9 mouse cellular contexts compared by ENCODE assay signal in genomic region chr4:43875919-43876411, GRCm38 (mm10). TPM values are rescaled to one million over a fixed set of nuclear protein-coding genes. Genes with fewer than 3 reads are reported as not detected.
A peak's percentile ranks its signal among the peaks of the same experiment; 100 is the strongest.
DNase-seq lines count a peak whose midpoint lies in the region; ATAC-seq and TF ChIP-seq lines count a peak whose summit lies in the region.
"Had no signal": no experiment of that assay in that cellular context is flagged by ENCODE, and none has a peak within 500 bp of the region (broad histone marks: within the 10 kb centered on the region; RNA-seq: fewer than 3 reads in every experiment).

No protein-coding gene starts in this region.

- peak overlapping the region; percentile 96 for H3K4me2 ChIP-seq in heart, postnatal 0 days (ENCODE audit: low read depth, low read length)
- peak overlapping the region; percentile 89 for H3K4me2 ChIP-seq in midbrain, embryonic 13.5 days (replicated peaks)

- H3K27me3 ChIP-seq in G1E (ENCODE audit: insufficient read depth, low read length), result peaks cover 33% of the 10 kb centered on the region
- H3K27me3 ChIP-seq in embryonic facial prominence, embryonic 10.5 days (replicated peaks; ENCODE audit: low read depth, poor library complexity, severe bottlenecking), result no peaks in the 10 kb centered on the region
- no peaks in the 10 kb centered on the region for H3K27me3 ChIP-seq in heart, postnatal 0 days (ENCODE audit: control insufficient read depth, insufficient read depth, low read length)
- H3K27me3 ChIP-seq in midbrain, embryonic 13.5 days, result no peaks in the 10 kb centered on the region

- peaks cover 9% of the 10 kb centered on the region; the same call in 1 of the 2 replicates for H3K4me1 ChIP-seq in G1E (ENCODE audit: insufficient read depth, low read depth, low read length)
- H3K4me1 ChIP-seq in embryonic facial prominence, embryonic 10.5 days, result peaks cover 47% of the 10 kb centered on the region
- no peaks in the 10 kb centered on the region; the same call in 1 of the 2 replicates for H3K4me1 ChIP-seq in heart, postnatal 0 days (ENCODE audit: control insufficient read depth, insufficient read depth)
- peaks cover 37% of the 10 kb centered on the region for H3K4me1 ChIP-seq in midbrain, embryonic 13.5 days (replicated peaks)

- DNase-seq in frontal cortex, postnatal 10 days (ENCODE audit: low spot score in 2 of 2), result no peak
- no peak for DNase-seq in G1E (ENCODE audit: low spot score)
- no peak for DNase-seq in embryonic facial prominence, embryonic 10.5 days (ENCODE audit: low spot score)
- DNase-seq in heart, postnatal 0 days (ENCODE audit: low spot score), result no peak
- peak; percentile 13 for DNase-seq in left cerebral cortex, postnatal 4 days
- no peak for DNase-seq in ovary, adult 18-20 months (ENCODE audit: low spot score)

- peak; percentile 30; the same call in 1 of the 2 replicates for ATAC-seq in frontal cortex, adult (ENCODE audit: low TSS enrichment)
- no peak for ATAC-seq in G1E (ENCODE audit: extremely low read depth, insufficient number of reproducible peaks, low FRiP score, poor library complexity, severe bottlenecking)
- ATAC-seq in heart, postnatal 0 days (ENCODE audit: insufficient read depth, low read depth), result peak; percentile 55
- peak; percentile 69 for ATAC-seq in midbrain, embryonic 13.5 days

- no peaks in the 10 kb centered on the region for H3K36me3 ChIP-seq in G1E (replicated peaks)
- H3K36me3 ChIP-seq in embryonic facial prominence, embryonic 10.5 days (replicated peaks), result no peaks in the 10 kb centered on the region; the same call in 1 of the 2 replicates
- no peaks in the 10 kb centered on the region for H3K36me3 ChIP-seq in heart, postnatal 0 days (replicated peaks; ENCODE audit: control insufficient read depth, insufficient read depth, low read length)
- H3K36me3 ChIP-seq in midbrain, embryonic 13.5 days, result no peaks in the 10 kb centered on the region

- intact Hi-C loops in left cerebral cortex, postnatal 4 days (cut with DNase I), result no loop called here

- H3K9ac ChIP-seq in heart, postnatal 0 days (replicated peaks; ENCODE audit: low read depth, low read length), result peak overlapping the region; percentile 67
- H3K9ac ChIP-seq in midbrain, embryonic 13.5 days (replicated peaks), result peak overlapping the region; percentile 84

- 0% methylated on average over 20 of the region's 20 CpGs for WGBS in embryonic facial prominence, embryonic 10.5 days
- WGBS in heart, postnatal 0 days, result under 1% methylated on average over 20 of the region's 20 CpGs
- under 1% methylated on average over 20 of the region's 20 CpGs for WGBS in midbrain, embryonic 13.5 days

- no peak for TF ChIP-seq CTCF in G1E (IDR thresholded peaks at IDR 0.05; ENCODE audit: low read depth, low read length)
- TF ChIP-seq CTCF in heart, postnatal 0 days (IDR thresholded peaks at IDR 0.05; ENCODE audit: low read depth), result no peak

- H3K4me3 ChIP-seq in G1E (ENCODE audit: low read depth, low read length), result peak overlapping the region; percentile 68
- peak overlapping the region; percentile 79 for H3K4me3 ChIP-seq in embryonic facial prominence, embryonic 10.5 days
- peak overlapping the region; percentile 82 for H3K4me3 ChIP-seq in heart, postnatal 0 days (ENCODE audit: low read depth, low read length)
- peak overlapping the region; percentile 82 for H3K4me3 ChIP-seq in midbrain, embryonic 13.5 days (replicated peaks)

- peaks cover 2% of the 10 kb centered on the region; the same call in 1 of the 2 replicates for H3K9me3 ChIP-seq in G1E (replicated peaks)
- H3K9me3 ChIP-seq in embryonic facial prominence, embryonic 10.5 days, result no peaks in the 10 kb centered on the region
- H3K9me3 ChIP-seq in heart, postnatal 0 days (replicated peaks; ENCODE audit: control insufficient read depth, low read length), result no peaks in the 10 kb centered on the region
- no peaks in the 10 kb centered on the region for H3K9me3 ChIP-seq in midbrain, embryonic 13.5 days

- H3K27ac ChIP-seq in embryonic facial prominence, embryonic 10.5 days (replicated peaks), result peak overlapping the region; percentile 97
- H3K27ac ChIP-seq in heart, postnatal 0 days (ENCODE audit: low read depth), result peak overlapping the region; percentile 54
- H3K27ac ChIP-seq in midbrain, embryonic 13.5 days, result peak overlapping the region; percentile 82

- TF ChIP-seq EP300 in heart, postnatal 0 days (IDR thresholded peaks at IDR 0.05; ENCODE audit: low read depth), result no peak

RNA-seq across cellular contexts. Expression of gene Reck, which starts 0.6 kb away (rescaled TPM):
- total RNA-seq in G1E (2014; fragmentation: Nextera tagmentation) (not detected in 2 replicates), G1E (2017) (0.06 and 0.71 TPM in 2 replicates)
- polyA plus RNA-seq in G1E (2012), result 0.02 TPM in 1 of 2 replicates, not detected in the other
- 17.4 and 19.3 TPM in 2 replicates for polyA plus RNA-seq in embryonic facial prominence, embryonic 10.5 days (2016; fragmentation: Nextera tagmentation; extraction: Ambion mirVana)
- 5.6 TPM in 2 replicates for total RNA-seq in heart, postnatal 0 days (2014; rRNA removed; ENCODE audit: low replicate concordance)
- polyA plus RNA-seq in heart, postnatal 0 days (2015; fragmentation: Nextera tagmentation; extraction: Ambion mirVana), result 4.0 and 4.1 TPM in 2 replicates
- 1 to 10 TPM; 6.8 to 7.6 TPM for total RNA-seq in left cerebral cortex, postnatal 4 days (2021)
- 6.0 TPM in 2 replicates for polyA plus RNA-seq in midbrain, embryonic 13.5 days (2015; fragmentation: Nextera tagmentation; extraction: Ambion mirVana)

RNA-seq across cellular contexts. Expression of gene Olfr155, which starts 24.6 kb away (rescaled TPM):
- total RNA-seq in G1E (2014; fragmentation: Nextera tagmentation) (not detected in 2 replicates), G1E (2017) (0.16 TPM in 1 of 2 replicates, not detected in the other)
- polyA plus RNA-seq in G1E (2012), result not detected in 2 replicates
- polyA plus RNA-seq in embryonic facial prominence, embryonic 10.5 days (2016; fragmentation: Nextera tagmentation; extraction: Ambion mirVana), result not detected in 2 replicates
- total RNA-seq in heart, postnatal 0 days (2014; rRNA removed; ENCODE audit: low replicate concordance), result not detected in 2 replicates
- polyA plus RNA-seq in heart, postnatal 0 days (2015; fragmentation: Nextera tagmentation; extraction: Ambion mirVana), result not detected in 2 replicates
- not detected for total RNA-seq in left cerebral cortex, postnatal 4 days (2021)
- polyA plus RNA-seq in midbrain, embryonic 13.5 days (2015; fragmentation: Nextera tagmentation; extraction: Ambion mirVana), result not detected in 2 replicates
- total RNA-seq: layer of hippocampus, postnatal 10 days had no signal

RNA-seq across cellular contexts. Expression of gene Olfr157, which starts 36.0 kb away (rescaled TPM):
- total RNA-seq in G1E (2014; fragmentation: Nextera tagmentation), result not detected in 2 replicates
- total RNA-seq in G1E (2017), result 0.06 and 0.11 TPM in 2 replicates
- not detected in 2 replicates for polyA plus RNA-seq in G1E (2012)
- not detected in 2 replicates for polyA plus RNA-seq in embryonic facial prominence, embryonic 10.5 days (2016; fragmentation: Nextera tagmentation; extraction: Ambion mirVana)
- total RNA-seq in heart, postnatal 0 days (2014; rRNA removed; ENCODE audit: low replicate concordance), result not detected in 2 replicates
- polyA plus RNA-seq in heart, postnatal 0 days (2015; fragmentation: Nextera tagmentation; extraction: Ambion mirVana), result not detected in 2 replicates
- total RNA-seq in left cerebral cortex, postnatal 4 days (2021), result not detected
- polyA plus RNA-seq in midbrain, embryonic 13.5 days (2015; fragmentation: Nextera tagmentation; extraction: Ambion mirVana), result not detected in 2 replicates
- total RNA-seq: layer of hippocampus, postnatal 10 days had no signal

RNA-seq across cellular contexts. Expression of gene Olfr156, which starts 52.3 kb away (rescaled TPM):
- total RNA-seq in G1E (2014; fragmentation: Nextera tagmentation) (not detected in 2 replicates), G1E (2017) (0.05 and 0.23 TPM in 2 replicates)
- not detected in 2 replicates for polyA plus RNA-seq in G1E (2012)
- not detected in 2 replicates for polyA plus RNA-seq in embryonic facial prominence, embryonic 10.5 days (2016; fragmentation: Nextera tagmentation; extraction: Ambion mirVana)
- not detected in 2 replicates for total RNA-seq in heart, postnatal 0 days (2014; rRNA removed; ENCODE audit: low replicate concordance)
- not detected in 2 replicates for polyA plus RNA-seq in heart, postnatal 0 days (2015; fragmentation: Nextera tagmentation; extraction: Ambion mirVana)
- total RNA-seq in left cerebral cortex, postnatal 4 days (2021), result not detected
- polyA plus RNA-seq in midbrain, embryonic 13.5 days (2015; fragmentation: Nextera tagmentation; extraction: Ambion mirVana), result not detected in 2 replicates
- total RNA-seq: layer of hippocampus, postnatal 10 days had no signal
